In genomic region chr19:57988559-57989093, GRCm38 (mm10) we compare ENCODE assay signal across 27 mouse cellular contexts.
A peak's percentile ranks its signal among the peaks of the same experiment; 100 is the strongest.
DNase-seq lines count a peak whose midpoint lies in the region; ATAC-seq and TF ChIP-seq lines count a peak whose summit lies in the region.
"Had no signal": no experiment of that assay in that cellular context is flagged by ENCODE, and none has a peak within 500 bp of the region (broad histone marks: within the 10 kb centered on the region; RNA-seq: fewer than 3 reads in every experiment).

No protein-coding gene starts in this region.

- no peak for TF ChIP-seq CTCF in brain, embryonic 14.5 days (IDR thresholded peaks at IDR 0.05; ENCODE audit: borderline replicate concordance, extremely low read depth, insufficient read depth, insufficient read length)

- DNase-seq in heart, adult 11 months: peak; percentile 87
- no peak for DNase-seq in heart, postnatal 14 days
- peak; percentile 10 to 32 for DNase-seq in kidney, postnatal 4 days
- DNase-seq in kidney, postnatal 25 days: no peak
- peak; percentile 27 for DNase-seq in brain, embryonic 14.5 days (ENCODE audit: low read depth)
- DNase-seq in embryonic facial prominence, embryonic 14.5 days (ENCODE audit: low spot score): peak; percentile 48
- DNase-seq: adrenal gland, postnatal 25 days; B cell, adult 2 months; cerebellum, adult 2 months; cerebellum, postnatal 14 days; gastrocnemius, adult 2 months; gastrocnemius, postnatal 36 days; heart, adult 2 months; kidney, adult 8-10 months; layer of hippocampus, adult 9-11 months; liver, postnatal 0 days; lung, postnatal 4 days had no signal

- H3K4me1 ChIP-seq in embryonic facial prominence, embryonic 14.5 days (ENCODE audit: control insufficient read depth, insufficient read depth, low read length): 0 out of 2 replicates have a peak, but pooled peaks cover 8% of the 10 kb centered on the region
- H3K4me1 ChIP-seq: liver, embryonic 12.5 days; stomach, embryonic 15.5 days had no signal

- WGBS in embryonic facial prominence, embryonic 14.5 days: 53% methylated on average over 10 of the region's 10 CpGs

- no peaks in the 10 kb centered on the region for H3K36me3 ChIP-seq in embryonic facial prominence, embryonic 14.5 days (ENCODE audit: control insufficient read depth, insufficient read depth, low read length)
- H3K36me3 ChIP-seq: embryonic facial prominence, embryonic 15.5 days; forebrain, embryonic 15.5 days; heart, embryonic 12.5 days; hindbrain, embryonic 15.5 days; liver, embryonic 12.5 days; midbrain, embryonic 12.5 days; stomach, embryonic 15.5 days had no signal

- ATAC-seq in embryonic facial prominence, embryonic 14.5 days (ENCODE audit: low read depth): peak; percentile 30; the same call in 1 of the 2 replicates
- ATAC-seq: forebrain, embryonic 15.5 days; inflammation-experienced regulatory T-cells, adult 6 months; liver, embryonic 12.5 days; liver, postnatal 0 days had no signal

- H3K27me3 ChIP-seq in embryonic facial prominence, embryonic 14.5 days (replicated peaks; ENCODE audit: control insufficient read depth, insufficient read depth, low read length): no peaks in the 10 kb centered on the region
- H3K27me3 ChIP-seq: embryonic facial prominence, embryonic 15.5 days; forebrain, embryonic 15.5 days; heart, embryonic 12.5 days; hindbrain, embryonic 15.5 days; liver, embryonic 12.5 days; stomach, embryonic 15.5 days had no signal

- no peak overlapping the region for H3K4me3 ChIP-seq in embryonic facial prominence, embryonic 14.5 days (ENCODE audit: low read depth, low read length)
- H3K4me3 ChIP-seq: embryonic facial prominence, embryonic 15.5 days; forebrain, embryonic 15.5 days; gastrocnemius, adult 2 months; heart, adult 2 months; heart, embryonic 12.5 days; hindbrain, embryonic 15.5 days; liver, embryonic 12.5 days; megakaryocyte, embryonic 14.5 days; midbrain, embryonic 12.5 days; myocyte; stomach, embryonic 15.5 days had no signal

- H3K9ac ChIP-seq in embryonic facial prominence, embryonic 14.5 days (ENCODE audit: low read depth, low read length): no peak overlapping the region
- H3K9ac ChIP-seq: embryonic facial prominence, embryonic 15.5 days; forebrain, embryonic 15.5 days; heart, embryonic 12.5 days; hindbrain, embryonic 15.5 days; liver, embryonic 12.5 days; liver, postnatal 0 days; midbrain, embryonic 12.5 days; stomach, embryonic 15.5 days had no signal

- TF ChIP-seq POLR2A in brain, embryonic 14.5 days (IDR thresholded peaks at IDR 0.05; ENCODE audit: borderline replicate concordance, extremely low read depth, insufficient read depth, insufficient read length, poor library complexity, severe bottlenecking): no peak

- no peaks in the 10 kb centered on the region for H3K9me3 ChIP-seq in embryonic facial prominence, embryonic 14.5 days (ENCODE audit: control insufficient read depth, low read length)
- H3K9me3 ChIP-seq: embryonic facial prominence, embryonic 15.5 days; forebrain, embryonic 15.5 days; heart, embryonic 12.5 days; hindbrain, embryonic 15.5 days; liver, embryonic 12.5 days; midbrain, embryonic 12.5 days; stomach, embryonic 15.5 days had no signal

- H3K4me2 ChIP-seq in embryonic facial prominence, embryonic 14.5 days (ENCODE audit: low read depth, low read length): no peak overlapping the region
- H3K4me2 ChIP-seq: embryonic facial prominence, embryonic 15.5 days; forebrain, embryonic 15.5 days; heart, embryonic 12.5 days; hindbrain, embryonic 15.5 days; liver, embryonic 12.5 days; midbrain, embryonic 12.5 days; stomach, embryonic 15.5 days had no signal

- intact Hi-C loops in heart, postnatal 14 days (cut with DNase I): no loop called here

- no peak overlapping the region for H3K27ac ChIP-seq in embryonic facial prominence, embryonic 14.5 days (replicated peaks; ENCODE audit: low read depth, low read length)
- H3K27ac ChIP-seq: embryonic facial prominence, embryonic 15.5 days; forebrain, embryonic 15.5 days; gastrocnemius, adult 2 months; heart, adult 2 months; hindbrain, embryonic 15.5 days; liver, embryonic 12.5 days; midbrain, embryonic 12.5 days; stomach, embryonic 15.5 days had no signal

Comparison
In these comparisons a context has a peak if more than half of its experiments do, and no peak if none do; other contexts are left out.
1. DNase-seq: peak in heart, adult 11 months (single experiment), kidney, postnatal 4 days (2 of 2), brain, embryonic 14.5 days (single experiment) and embryonic facial prominence, embryonic 14.5 days (single experiment); none in heart, postnatal 14 days (0 of 2) and kidney, postnatal 25 days (0 of 2).